Mouse (Mus musculus) adrenal gland, adult (tissue): ENCODE measurements around the gene Bmpr1b.

Experiments
- DNase-seq, 2 experiments: peaks; one replicate each; pipeline ENCODE4 v3.0.0; 2022 to 2023; ENCODE audit warnings: low spot score in 1 of 2; ENCODE audit not compliant: inconsistent age in 2 of 2

Bmpr1b gene

DNA sequence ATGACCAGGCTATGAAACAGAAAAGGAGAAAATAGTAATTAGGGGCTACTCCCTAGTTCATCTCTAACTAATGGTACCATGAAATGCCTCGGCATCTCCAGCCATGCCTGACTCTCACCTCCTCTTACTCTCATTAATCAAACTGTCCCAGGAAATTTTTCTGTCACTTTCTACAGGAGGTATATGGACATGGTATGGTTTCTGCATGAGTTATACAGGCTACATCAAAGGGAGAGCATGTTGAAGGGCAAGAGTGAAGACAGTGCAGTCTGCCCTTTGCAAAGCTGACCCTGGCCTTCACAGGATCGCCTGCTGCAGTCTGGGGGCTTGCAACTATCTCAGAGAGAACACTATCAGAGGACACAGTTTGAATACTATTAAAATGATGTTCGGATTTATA, 254.6 kb downstream of the Bmpr1b start:
- no peak for DNase-seq

- no peak for DNase-seq
Measured at GRCm38 (mm10) chr3:141909136-141909535, 260.1 kb downstream of the Bmpr1b start.

DNA sequence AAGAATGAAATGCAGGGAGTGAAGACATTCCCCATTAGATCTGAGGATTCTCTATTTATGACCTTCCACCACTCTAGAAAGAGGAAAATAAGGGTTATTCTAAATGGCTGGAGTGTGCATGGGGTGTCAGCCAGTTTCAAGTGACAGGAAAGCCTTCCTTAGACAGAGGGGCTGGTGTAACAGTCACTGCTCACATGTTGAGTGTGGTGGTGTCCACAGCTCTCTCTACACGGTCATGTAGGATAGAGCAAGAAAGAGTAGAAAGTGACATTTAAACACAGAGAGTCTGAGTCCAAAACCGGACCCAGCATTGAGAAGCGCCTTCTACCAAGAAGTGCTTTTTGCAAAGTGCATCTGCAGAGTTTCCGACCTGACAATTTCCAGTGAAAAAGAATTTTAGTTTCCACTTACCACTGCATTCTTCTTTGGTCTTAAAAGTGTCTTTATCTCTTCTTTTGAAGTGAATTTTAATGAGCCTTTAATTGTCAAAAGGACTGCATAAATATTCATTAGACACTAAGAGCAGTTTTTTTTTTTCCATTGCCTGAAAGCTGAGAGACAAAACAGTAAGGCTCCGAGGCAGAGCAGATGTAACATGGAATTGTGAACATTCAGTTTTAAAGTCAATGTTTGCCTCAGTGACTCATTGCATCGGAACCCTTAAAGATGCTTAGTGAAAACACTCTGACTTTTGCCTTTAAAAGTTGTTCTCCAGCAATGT, 263.2 kb downstream of the Bmpr1b start:
- no peak for DNase-seq

GRCm38 (mm10) chr3:141900361-141900760, 268.9 kb downstream of the Bmpr1b start:
- DNase-seq = no peak

DNA sequence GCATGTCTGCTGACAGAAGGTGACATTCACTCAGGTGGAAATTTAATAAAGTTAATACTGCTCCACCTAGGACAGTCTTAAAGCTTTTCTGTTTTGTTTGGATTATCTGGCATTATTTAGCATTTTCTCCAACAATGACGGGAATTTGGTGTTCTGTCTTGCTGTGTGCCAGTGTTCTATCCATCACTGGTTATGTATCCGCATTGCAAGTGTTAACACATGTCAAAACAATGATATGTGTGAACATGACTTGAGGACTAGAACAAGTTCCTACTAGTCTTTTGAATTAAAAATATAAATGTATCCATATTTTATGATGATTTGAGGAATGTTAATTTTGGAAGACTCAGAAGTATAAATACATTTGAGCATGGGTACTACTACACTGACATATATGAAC, 269.7 kb downstream of the Bmpr1b start:
- no peak for DNase-seq

GRCm38 (mm10) chr3:141897698-141898097, 271.5 kb downstream of the Bmpr1b start:
- DNase-seq = no peak

GRCm38 (mm10) chr3:141896870-141897554, 272.2 kb downstream of the Bmpr1b start:
- no peak for DNase-seq

- DNase-seq = no peak
Measured at GRCm38 (mm10) chr3:141895096-141895495, 274.1 kb downstream of the Bmpr1b start.

DNA sequence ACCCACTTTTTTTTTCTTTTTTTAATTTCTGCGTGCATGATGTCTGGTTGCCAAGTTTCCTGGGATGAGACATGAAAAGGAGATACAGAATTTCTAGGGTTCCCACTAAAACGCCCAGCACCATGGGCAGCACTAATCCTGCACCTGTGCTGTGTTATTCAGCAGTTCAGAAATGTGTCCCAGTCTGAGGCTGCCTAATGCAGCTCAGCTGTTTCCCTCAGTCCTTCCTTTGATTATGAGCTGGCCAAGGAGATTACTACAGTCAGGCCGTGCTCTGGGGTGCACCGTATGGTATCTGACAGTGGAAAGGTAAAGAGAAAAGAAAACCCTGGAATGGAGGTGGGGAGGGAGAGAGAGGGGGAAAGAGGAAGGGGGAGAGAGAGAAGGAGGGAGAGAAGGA, 278.6 kb downstream of the Bmpr1b start:
- no peak for DNase-seq

DNA sequence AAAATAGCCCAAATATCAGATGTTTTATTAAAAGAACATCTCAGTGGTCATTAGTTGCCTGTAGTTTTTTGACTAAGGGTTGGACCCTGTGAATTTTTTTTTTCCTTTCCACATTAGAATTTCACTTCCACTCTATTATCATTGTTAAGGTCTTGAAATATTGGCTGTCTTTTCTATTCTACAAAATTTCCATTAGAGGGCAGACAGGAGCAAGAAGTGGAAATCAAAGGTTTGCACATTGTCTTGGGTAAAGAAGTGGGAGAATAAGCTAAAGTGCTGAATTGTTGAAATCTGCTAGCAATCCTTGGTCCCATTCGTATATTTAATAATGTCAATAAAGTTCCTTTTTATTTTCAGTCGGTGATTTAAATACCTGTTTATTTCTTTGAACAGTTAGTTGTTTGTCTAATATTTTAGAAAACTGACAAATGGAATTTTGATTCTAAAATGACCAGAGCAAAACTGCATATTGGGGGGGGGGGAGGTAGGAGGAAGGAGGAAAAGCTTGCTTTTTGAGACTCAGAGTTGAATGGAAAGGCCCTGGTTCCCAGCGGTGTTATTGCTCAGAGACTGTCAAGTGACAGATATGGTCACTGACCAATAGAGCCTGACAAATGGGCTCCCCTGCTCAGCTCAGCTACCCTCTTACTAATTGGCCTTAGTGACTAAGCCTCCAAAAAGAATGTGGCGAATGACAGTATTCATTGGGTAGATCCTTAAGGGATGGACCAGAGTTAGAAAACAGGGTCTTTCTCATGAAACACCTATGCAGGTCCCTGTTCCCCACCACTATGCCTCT, 281.6 kb downstream of the Bmpr1b start:
- DNase-seq = peak in 1 of 2 experiments; percentile 23

DNA sequence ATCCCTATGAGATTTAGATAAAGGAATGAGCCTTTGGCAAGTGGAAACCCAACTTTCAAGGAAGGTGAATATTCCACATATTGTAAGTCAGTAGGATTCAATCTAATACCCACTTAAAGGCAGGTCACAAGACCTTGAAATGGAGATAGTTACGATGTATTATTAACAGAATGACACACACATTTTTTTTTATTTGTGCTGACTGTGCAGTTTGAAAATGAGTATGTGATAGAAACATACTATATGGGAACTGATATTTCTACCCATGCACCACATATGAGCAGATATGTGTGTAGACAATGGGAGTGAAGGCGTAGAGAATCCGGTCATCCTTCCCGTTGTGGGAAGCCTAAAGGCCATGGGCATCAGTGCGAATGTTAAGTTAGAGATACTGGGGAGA, 285.0 kb downstream of the Bmpr1b start:
- no peak for DNase-seq

GRCm38 (mm10) chr3:141882496-141882895, 286.7 kb downstream of the Bmpr1b start:
- peak; percentile 37 to 74 for DNase-seq

GRCm38 (mm10) chr3:141872337-141873042, 296.7 kb downstream of the Bmpr1b start:
- no peak for DNase-seq

- DNase-seq = no peak
Measured at GRCm38 (mm10) chr3:141871805-141872204, 297.4 kb downstream of the Bmpr1b start.

DNA sequence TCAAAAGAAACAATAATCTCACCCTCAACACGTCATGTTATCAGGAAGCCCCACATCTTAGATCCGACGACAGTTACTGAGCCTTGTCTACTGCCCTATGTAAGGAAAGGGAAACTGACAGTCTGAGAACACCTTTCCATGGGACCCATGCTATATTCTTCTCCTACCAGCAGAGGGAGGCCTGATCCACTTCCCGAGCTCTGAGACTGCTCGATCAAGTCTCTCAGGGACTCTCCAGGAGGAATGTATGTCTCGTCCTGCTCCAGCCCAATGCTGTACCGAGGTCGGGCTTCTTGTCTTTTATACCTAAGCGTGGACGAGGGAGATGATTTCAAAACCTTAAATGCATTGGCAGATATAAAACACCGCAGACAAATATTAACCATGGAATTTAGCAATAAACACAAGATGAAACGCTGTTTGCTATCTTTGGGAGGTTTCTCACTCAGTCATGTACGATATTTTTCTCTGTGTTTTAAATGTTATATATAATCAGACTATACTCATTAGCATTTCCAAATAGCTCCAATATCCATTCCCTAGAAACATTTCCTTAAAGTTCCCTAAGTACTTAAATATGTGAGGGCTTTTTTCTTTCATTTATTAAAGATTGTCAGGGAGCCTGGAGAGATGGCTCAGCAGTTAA, 306.3 kb downstream of the Bmpr1b start:
- peak; percentile 31 to 79 for DNase-seq

GRCm38 (mm10) chr3:141857123-141857522, 312.1 kb downstream of the Bmpr1b start:
- no peak for DNase-seq

DNA sequence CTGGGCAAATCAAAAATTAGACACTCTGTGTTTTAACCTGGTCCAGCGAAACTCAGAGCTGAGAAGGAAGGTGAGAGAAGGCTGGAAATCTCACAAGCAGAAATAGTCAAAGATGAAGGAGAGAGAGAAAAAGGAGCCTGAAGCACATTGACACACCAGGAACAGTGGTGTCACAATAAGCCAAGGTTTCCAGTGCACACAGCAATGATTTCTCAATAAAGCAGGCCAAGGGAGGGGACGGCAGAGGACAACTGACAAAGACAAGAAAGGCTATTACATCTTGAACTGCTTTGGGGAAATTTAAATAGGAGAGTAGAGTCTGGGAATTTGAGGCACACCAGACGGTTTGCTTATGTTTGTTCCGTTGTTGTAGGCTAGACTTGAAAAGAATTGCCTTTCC, 314.9 kb downstream of the Bmpr1b start:
- peak in 1 of 2 experiments; percentile 60 for DNase-seq

- no peak for DNase-seq
Measured at GRCm38 (mm10) chr3:141850141-141850540, 319.1 kb downstream of the Bmpr1b start.

DNA sequence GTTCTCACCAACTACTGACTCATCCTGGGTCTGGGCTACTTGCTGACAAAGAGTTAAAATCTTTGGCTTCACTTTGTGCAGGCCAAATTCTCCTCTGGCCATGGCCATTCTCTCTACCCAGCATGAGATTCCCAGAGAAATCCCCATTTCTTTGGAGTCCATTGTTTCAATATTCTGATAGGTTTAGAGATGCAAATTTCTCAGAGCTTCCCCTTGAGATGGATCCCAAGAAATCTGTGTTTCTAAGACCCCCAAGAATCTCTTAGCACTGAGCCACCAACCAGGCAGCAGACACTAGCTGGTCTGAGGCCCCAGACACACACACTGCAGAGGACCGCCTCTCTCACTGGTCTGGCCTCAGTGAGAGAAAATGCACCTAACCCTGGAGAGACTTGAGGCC, 320.0 kb downstream of the Bmpr1b start:
- no peak for DNase-seq

DNA sequence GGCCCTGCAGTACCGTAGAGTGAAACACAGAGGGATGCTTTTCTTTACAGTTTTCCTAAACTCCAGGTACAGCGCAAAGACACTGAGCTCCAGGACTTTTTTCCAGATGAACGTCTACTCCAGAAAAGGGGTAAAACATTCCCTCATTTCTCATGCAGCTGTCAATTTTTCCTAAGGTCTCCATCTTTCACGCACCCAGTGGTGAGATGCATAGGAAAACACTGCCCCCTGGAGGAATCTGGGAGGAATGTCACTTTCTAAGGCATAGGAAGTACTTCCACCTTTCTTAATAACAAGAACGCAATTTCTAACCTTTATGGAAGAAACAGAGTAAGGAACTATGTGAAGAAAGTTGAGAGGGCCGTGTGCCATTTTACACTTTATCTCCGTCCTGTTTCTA, 330.4 kb downstream of the Bmpr1b start:
- DNase-seq = peak in 1 of 2 experiments; percentile 67

DNA sequence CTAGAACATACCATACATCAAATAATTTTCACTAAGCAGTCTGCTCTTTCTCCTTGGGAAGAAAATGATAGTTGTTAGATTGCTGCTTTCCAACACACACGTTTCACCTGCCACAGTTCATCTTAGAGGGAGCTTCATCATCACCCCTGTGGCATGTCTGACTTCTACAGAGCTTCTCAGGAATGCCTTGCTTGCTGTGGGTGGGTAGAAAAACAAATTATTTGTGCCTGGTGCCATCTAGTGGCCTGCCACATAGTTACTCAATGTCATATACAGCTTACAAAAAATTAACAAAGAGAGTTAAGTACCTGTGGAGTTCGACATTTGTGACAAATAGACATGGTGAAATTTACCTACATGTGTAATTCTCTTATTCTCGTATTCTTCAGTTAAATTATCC, 338.1 kb downstream of the Bmpr1b start:
- DNase-seq = peak; percentile 45 to 85
